Mouse (Mus musculus): ENCODE results near the gene Sugct.

GRCm38 (mm10) chr13:17511184-17511778 lies 184.1 kb downstream of the Sugct start:
- TF ChIP-seq POLR2A (IDR thresholded peaks at IDR 0.05; ENCODE audit: borderline replicate concordance, control insufficient read depth, low read depth, low read length), result no peak
- TF ChIP-seq CTCF (IDR thresholded peaks at IDR 0.05; ENCODE audit: control insufficient read depth, insufficient read depth, low read length), result no peak
